Mouse (Mus musculus) bone marrow, adult 2 months (tissue): ENCODE results near the gene Fkbp8.

Experiments used
- CTCF ChIP-seq: fragments of 200-500 bp; IDR thresholded peaks from 2 replicates; pipeline ENCODE4 v1.5.1; 2011; ENCODE audit warnings: low read length, control low read depth; ENCODE audit not compliant: control insufficient read depth, insufficient read depth
- POLR2A ChIP-seq: fragments of 200-500 bp; IDR thresholded peaks from 2 replicates; pipeline ENCODE4 v1.6.1; 2011; ENCODE audit warnings: low read depth, mild to moderate bottlenecking, control low read depth, low read length, borderline replicate concordance; ENCODE audit not compliant: control insufficient read depth

DNA sequence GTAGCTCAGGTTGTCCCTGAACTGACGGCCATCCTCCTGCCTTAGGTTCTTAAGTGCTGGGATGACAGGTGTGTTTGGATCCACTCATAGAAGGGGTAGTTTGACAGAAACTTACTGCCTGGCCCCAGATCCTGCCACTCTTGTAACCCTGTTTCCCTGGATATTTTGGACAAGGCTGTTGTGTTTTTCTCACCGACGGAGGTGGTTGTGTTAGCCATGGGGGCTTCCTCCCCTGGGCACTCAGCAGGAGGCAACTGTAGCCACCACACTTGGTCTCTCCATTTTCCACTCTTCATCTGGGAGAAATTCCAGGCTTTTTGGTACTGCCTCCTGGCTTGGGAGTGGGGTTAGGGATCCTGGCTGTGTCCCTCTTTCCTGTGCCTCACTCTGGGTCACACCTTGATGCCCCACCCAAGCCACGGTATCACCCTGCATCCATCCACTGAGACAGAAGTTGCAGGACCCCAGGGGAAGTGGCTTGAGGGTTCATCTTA lies 12.5 kb downstream of the Fkbp8 start:
- no peak for TF ChIP-seq CTCF
- TF ChIP-seq POLR2A = no peak
